Mouse (Mus musculus): Measurements from ENCODE around the gene Hadha. TPM values are rescaled to one million over a fixed set of nuclear protein-coding genes. Genes with fewer than 3 reads are reported as not detected.
A peak's percentile ranks its signal among the peaks of the same experiment; 100 is the strongest.

Gene Hadha
- polyA plus RNA-seq, 1 experiment: 117 TPM

GRCm38 (mm10) chr5:30175811-30176210 lies 20.8 kb upstream of the Hadha start:
- H3K27ac ChIP-seq (ENCODE audit: insufficient read depth, low read depth, low read length): no peak overlapping the region
- H3K4me1 ChIP-seq (ENCODE audit: control insufficient read depth, insufficient read depth, low read length): peaks cover 19% of the 10 kb centered on the region
- H3K4me3 ChIP-seq (ENCODE audit: insufficient read depth, low read length): no peak overlapping the region
- TF ChIP-seq POLR2A (IDR thresholded peaks at IDR 0.05; ENCODE audit: borderline replicate concordance, low read depth, low read length) (no peak), CTCF (IDR thresholded peaks at IDR 0.05; ENCODE audit: low read depth, low read length) (no peak)

- Histone ChIP-seq H3K4me3 (ENCODE audit: insufficient read depth, low read length) (no peak overlapping the region), H3K4me1 (ENCODE audit: control insufficient read depth, insufficient read depth, low read length) (peaks cover 26% of the 10 kb centered on the region), H3K27ac (ENCODE audit: insufficient read depth, low read depth, low read length) (no peak overlapping the region)
- no peak for TF ChIP-seq POLR2A (IDR thresholded peaks at IDR 0.05; ENCODE audit: borderline replicate concordance, low read depth, low read length)
- TF ChIP-seq CTCF (IDR thresholded peaks at IDR 0.05; ENCODE audit: low read depth, low read length): no peak
Measured at GRCm38 (mm10) chr5:30172931-30173692, 18.1 kb upstream of the Hadha start.

GRCm38 (mm10) chr5:30172115-30172514 lies 17.2 kb upstream of the Hadha start:
- peak overlapping the region; percentile 80 for H3K27ac ChIP-seq (ENCODE audit: insufficient read depth, low read depth, low read length)
- peaks cover 26% of the 10 kb centered on the region for H3K4me1 ChIP-seq (ENCODE audit: control insufficient read depth, insufficient read depth, low read length)
- TF ChIP-seq POLR2A (IDR thresholded peaks at IDR 0.05; ENCODE audit: borderline replicate concordance, low read depth, low read length) (no peak), CTCF (IDR thresholded peaks at IDR 0.05; ENCODE audit: low read depth, low read length) (no peak)
- H3K4me3 ChIP-seq (ENCODE audit: insufficient read depth, low read length): no peak overlapping the region

- peaks cover 26% of the 10 kb centered on the region for H3K4me1 ChIP-seq (ENCODE audit: control insufficient read depth, insufficient read depth, low read length)
- TF ChIP-seq CTCF (IDR thresholded peaks at IDR 0.05; ENCODE audit: low read depth, low read length) (no peak), POLR2A (IDR thresholded peaks at IDR 0.05; ENCODE audit: borderline replicate concordance, low read depth, low read length) (no peak)
- no peak overlapping the region for H3K27ac ChIP-seq (ENCODE audit: insufficient read depth, low read depth, low read length)
- no peak overlapping the region for H3K4me3 ChIP-seq (ENCODE audit: insufficient read depth, low read length)
Measured at GRCm38 (mm10) chr5:30170303-30170940, 15.5 kb upstream of the Hadha start.

GRCm38 (mm10) chr5:30165234-30165946 lies 10.4 kb upstream of the Hadha start:
- no peak for TF ChIP-seq POLR2A (IDR thresholded peaks at IDR 0.05; ENCODE audit: borderline replicate concordance, low read depth, low read length)
- TF ChIP-seq CTCF (IDR thresholded peaks at IDR 0.05; ENCODE audit: low read depth, low read length): no peak

GRCm38 (mm10) chr5:30162339-30162738 lies 7.4 kb upstream of the Hadha start:
- Histone ChIP-seq H3K4me3 (ENCODE audit: insufficient read depth, low read length) (no peak overlapping the region), H3K4me1 (ENCODE audit: control insufficient read depth, insufficient read depth, low read length) (peaks cover 5% of the 10 kb centered on the region), H3K27ac (ENCODE audit: insufficient read depth, low read depth, low read length) (no peak overlapping the region)
- TF ChIP-seq POLR2A (IDR thresholded peaks at IDR 0.05; ENCODE audit: borderline replicate concordance, low read depth, low read length) (no peak), CTCF (IDR thresholded peaks at IDR 0.05; ENCODE audit: low read depth, low read length) (no peak)

More at GRCm38 (mm10) chr5:30165234-30165946, 10.4 kb upstream of the Hadha start:
- H3K4me1 ChIP-seq (ENCODE audit: control insufficient read depth, insufficient read depth, low read length): peaks cover 6% of the 10 kb centered on the region; the same call in 1 of the 2 replicates
- no peak overlapping the region for H3K27ac ChIP-seq (ENCODE audit: insufficient read depth, low read depth, low read length)
- no peak overlapping the region for H3K4me3 ChIP-seq (ENCODE audit: insufficient read depth, low read length)

GRCm38 (mm10) chr5:30161836-30162235 lies 6.9 kb upstream of the Hadha start:
- no peak for TF ChIP-seq POLR2A (IDR thresholded peaks at IDR 0.05; ENCODE audit: borderline replicate concordance, low read depth, low read length)
- TF ChIP-seq CTCF (IDR thresholded peaks at IDR 0.05; ENCODE audit: low read depth, low read length): no peak
- Histone ChIP-seq H3K4me1 (ENCODE audit: control insufficient read depth, insufficient read depth, low read length) (peaks cover 5% of the 10 kb centered on the region), H3K4me3 (ENCODE audit: insufficient read depth, low read length) (no peak overlapping the region), H3K27ac (ENCODE audit: insufficient read depth, low read depth, low read length) (no peak overlapping the region)

GRCm38 (mm10) chr5:30159601-30160000 lies 4.6 kb upstream of the Hadha start:
- TF ChIP-seq CTCF (IDR thresholded peaks at IDR 0.05; ENCODE audit: low read depth, low read length) (no peak), POLR2A (IDR thresholded peaks at IDR 0.05; ENCODE audit: borderline replicate concordance, low read depth, low read length) (no peak)
- H3K4me3 ChIP-seq (ENCODE audit: insufficient read depth, low read length): no peak overlapping the region
- H3K4me1 ChIP-seq (ENCODE audit: control insufficient read depth, insufficient read depth, low read length): peaks cover 5% of the 10 kb centered on the region
- H3K27ac ChIP-seq (ENCODE audit: insufficient read depth, low read depth, low read length): no peak overlapping the region

GRCm38 (mm10) chr5:30155821-30156629 lies 1.1 kb upstream of the Hadha start:
- no peak for TF ChIP-seq CTCF (IDR thresholded peaks at IDR 0.05; ENCODE audit: low read depth, low read length)
- TF ChIP-seq POLR2A (IDR thresholded peaks at IDR 0.05; ENCODE audit: borderline replicate concordance, low read depth, low read length): no peak
- H3K4me3 ChIP-seq (ENCODE audit: insufficient read depth, low read length): peak overlapping the region; percentile 97
- peak overlapping the region; percentile 40 for H3K27ac ChIP-seq (ENCODE audit: insufficient read depth, low read depth, low read length)
- peaks cover 8% of the 10 kb centered on the region for H3K4me1 ChIP-seq (ENCODE audit: control insufficient read depth, insufficient read depth, low read length)

All from bone marrow macrophage, adult 2 months (primary cell).